Mouse (Mus musculus): ENCODE results near the gene Ninj2.

The Ninj2 gene

DNA sequence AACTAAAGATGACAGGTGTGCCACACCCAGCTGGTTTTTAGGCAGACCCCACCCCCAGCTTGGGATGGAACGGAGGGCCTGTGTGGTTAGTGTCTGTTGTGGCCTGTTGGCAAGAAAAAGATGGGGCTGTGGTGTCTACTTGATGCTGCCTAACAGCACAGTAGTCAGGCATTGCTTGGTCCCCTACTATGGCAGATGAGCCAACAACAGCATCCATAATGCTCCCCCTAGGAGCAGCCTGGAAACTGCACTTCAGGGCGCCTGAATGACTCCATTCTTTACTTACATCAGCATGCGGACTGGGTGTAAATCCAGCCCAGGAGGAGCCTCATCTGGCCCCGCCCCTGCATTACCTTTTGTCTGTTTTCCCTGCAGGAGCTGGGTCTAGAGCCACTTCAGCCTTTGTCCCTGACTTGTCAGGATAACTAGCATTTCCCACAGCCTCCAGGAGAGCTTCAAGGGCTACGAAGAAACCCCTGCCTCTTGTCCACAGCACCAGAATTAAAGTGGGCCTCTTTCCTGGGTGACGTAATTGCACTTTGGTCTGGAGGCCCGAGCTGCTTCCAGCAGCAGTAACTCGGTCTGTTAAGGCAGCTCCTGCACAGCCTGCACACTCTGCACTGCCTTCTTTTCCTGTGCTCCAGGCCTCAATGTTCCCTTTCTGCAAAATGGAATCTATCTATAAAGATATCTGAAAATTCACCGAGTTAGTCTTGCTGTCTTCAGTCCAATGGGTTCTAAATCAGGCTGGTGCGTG lies 106.7 kb downstream of the Ninj2 start:
- no peak for DNase-seq (ENCODE audit: low spot score)

DNA sequence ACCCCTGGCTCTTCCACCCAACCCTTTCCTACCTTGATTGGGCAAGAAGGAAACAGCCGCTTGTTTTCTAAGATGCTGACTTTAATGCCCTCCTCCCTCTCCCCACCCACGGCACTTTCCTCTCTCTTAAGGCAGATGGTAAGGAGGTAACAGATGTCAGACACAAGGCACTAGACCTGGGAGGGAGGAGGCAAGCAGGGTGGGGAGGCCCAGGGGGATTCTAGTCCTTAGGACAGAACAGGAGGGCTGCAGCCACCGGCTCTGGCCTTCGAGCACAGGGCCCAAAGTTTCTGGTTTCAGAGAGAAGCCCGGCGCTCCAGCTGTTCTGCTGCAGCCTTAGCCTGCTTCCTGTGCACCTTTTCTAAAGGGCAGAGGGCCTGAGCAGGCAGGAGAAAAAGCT lies 108.8 kb downstream of the Ninj2 start:
- no peak for DNase-seq (ENCODE audit: low spot score)

DNA sequence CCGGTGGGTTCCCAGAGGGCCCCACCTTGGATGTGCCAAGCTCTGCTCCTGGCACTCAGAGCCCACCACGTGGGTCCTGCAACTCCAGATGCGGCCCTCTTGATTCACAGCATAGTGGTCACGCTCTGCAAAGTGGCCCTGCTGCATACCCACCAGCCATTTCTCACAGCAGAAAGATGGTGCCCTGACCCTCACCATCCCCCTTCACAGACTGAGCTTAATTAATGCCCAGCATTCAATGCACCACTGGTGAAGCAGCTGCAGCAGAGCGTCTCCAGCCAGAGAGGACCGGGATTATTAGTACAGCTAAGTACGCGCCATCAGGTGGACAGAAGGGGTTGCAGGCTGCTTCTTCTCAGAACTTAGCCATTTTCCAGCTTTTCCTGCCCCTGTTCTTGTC lies 109.3 kb downstream of the Ninj2 start:
- no peak for DNase-seq (ENCODE audit: low spot score)

- DNase-seq (ENCODE audit: low spot score), result no peak
Observed at GRCm38 (mm10) chr6:120206586-120206985, 113.4 kb downstream of the Ninj2 start.

DNA sequence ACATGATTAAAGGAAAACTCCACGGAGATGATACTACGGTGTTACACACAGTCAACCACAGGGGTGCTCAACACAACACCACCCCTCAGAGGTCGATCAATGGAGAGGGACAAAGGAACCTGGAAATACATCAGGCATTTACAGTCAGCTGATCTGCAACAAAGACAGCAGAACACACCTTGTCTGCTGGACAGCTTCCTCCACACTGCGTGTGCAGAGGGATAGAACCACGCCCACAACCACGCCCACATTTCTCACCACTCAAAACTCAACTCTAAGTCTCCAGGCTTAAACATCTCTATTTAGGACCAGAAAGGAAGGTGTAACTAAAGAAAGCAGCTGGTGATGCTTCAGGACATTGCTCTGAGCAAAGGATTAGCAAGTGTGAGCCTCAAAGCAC lies 118.4 kb downstream of the Ninj2 start:
- no peak for DNase-seq (ENCODE audit: low spot score)

DNA sequence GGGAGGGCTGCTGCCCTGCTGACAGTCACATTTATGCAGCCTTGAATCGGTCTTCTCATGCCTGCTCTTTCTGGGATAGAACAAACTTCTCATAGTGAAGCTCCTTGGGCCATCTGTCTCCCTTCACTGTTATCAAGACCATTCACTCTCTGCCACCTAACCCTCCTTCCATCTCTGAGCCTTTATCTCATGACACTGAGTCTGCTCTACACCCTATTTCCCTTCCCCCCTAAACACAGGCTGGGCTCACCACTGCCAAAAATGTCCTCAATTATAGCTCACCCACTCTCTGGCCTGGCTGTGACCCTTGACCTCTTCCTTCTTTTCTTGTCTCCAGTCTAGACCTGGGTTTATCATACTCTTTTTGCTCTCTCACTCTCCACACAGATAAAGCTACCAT lies 123.6 kb downstream of the Ninj2 start:
- DNase-seq (ENCODE audit: low spot score), result no peak

DNA sequence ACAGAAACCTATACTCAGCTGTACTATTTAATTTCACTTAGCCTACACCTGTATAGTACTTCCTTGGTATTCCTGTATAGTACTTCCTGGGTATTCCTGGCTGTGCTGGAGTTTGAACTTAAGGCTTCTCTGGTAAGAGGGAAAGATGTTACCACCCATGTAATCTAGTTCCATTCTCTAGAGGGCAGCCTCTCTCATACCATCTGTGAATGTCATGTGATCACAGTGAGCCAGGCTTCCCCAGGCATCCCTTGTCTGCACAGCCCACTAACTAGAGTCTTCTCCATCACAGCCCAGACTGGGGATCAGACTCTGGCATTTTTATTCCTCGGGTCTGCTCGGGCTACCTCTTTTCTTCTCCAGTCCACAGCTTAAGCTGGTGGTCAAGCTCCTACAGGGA lies 126.1 kb downstream of the Ninj2 start:
- DNase-seq (ENCODE audit: low spot score), result no peak

DNA sequence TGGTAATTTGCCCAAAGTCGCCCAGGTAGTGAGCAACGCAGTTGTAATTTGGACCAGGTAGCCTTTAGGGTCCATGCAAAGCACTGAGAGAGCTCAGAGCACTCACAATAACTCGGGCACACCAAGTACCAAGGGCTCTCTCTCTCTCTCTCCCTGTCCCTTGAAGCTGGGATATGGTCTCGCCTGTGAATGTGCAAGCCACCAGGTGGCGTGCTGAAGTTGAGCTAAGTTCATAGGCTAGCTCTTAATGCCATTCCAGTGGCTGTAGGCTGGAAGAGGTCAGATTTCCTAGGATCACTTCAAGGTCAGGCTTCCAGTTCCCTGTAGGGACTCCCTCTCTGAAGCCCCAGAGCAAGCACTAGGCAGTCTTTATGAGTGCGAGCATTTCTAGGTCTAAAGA lies 129.5 kb downstream of the Ninj2 start:
- DNase-seq (ENCODE audit: low spot score), result peak; percentile 66

GRCm38 (mm10) chr6:120225355-120225754 lies 132.2 kb downstream of the Ninj2 start:
- no peak for DNase-seq (ENCODE audit: low spot score)

GRCm38 (mm10) chr6:120227068-120227467 lies 133.9 kb downstream of the Ninj2 start:
- DNase-seq (ENCODE audit: low spot score), result no peak

DNA sequence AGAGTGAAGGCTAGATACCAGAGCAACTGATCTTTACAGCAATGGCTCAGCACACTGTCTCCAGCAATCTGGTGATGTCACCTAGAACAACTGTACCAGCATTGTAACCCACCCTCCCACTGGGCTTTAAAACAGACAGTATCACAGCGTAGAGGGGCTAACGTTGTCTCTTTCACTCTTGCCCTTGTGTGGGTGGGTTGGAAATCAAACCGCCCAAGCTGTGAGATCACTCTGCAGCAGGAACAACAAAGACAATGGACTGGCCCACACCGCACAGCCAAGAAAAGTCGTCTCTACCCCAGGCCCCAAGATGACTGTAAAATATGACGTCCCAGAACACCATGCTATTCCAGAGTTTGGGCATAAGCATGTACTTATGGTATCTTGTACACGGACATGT lies 136.7 kb downstream of the Ninj2 start:
- no peak for DNase-seq (ENCODE audit: low spot score)

- no peak for DNase-seq (ENCODE audit: low spot score)
Observed at GRCm38 (mm10) chr6:120230441-120230840, 137.3 kb downstream of the Ninj2 start.

DNA sequence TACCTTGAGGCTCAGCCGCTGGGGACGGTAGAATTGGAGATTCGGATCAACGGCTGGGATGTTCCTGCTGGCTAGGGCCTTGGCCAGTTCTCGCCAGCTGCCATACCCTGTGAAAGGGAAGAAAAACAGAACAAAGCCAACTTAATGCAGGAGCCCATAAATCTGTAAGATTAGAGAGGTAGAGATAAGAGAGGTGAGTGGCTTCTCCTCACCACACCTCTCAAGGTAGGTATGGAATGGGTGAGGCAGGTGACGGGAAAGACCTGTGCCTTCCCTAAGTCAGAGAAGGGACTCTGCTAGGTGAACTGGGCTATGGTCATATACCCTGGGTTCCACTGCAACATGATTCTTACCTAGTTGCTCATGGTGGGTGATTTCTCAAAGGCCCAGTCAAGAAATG lies 139.7 kb downstream of the Ninj2 start:
- DNase-seq (ENCODE audit: low spot score), result no peak

DNA sequence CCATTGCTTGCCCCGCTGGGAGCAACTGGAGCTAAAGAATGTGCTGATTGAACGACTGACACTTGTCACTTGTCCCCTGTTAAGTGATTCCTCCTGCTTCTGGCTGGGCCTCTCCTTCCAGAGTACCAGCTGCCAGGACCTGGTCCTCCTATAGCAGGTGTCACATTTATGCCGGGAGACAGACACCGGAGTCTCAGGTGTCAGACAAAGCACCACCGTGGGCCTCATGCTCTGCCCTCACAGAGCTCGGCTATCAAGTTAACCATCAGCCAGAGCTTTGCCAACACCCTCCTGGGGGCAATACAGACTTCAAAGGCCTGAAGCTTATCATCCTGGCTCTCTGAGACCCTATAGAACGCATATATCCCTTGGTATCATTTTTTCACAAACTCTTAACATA lies 142.7 kb downstream of the Ninj2 start:
- DNase-seq (ENCODE audit: low spot score), result no peak

DNA sequence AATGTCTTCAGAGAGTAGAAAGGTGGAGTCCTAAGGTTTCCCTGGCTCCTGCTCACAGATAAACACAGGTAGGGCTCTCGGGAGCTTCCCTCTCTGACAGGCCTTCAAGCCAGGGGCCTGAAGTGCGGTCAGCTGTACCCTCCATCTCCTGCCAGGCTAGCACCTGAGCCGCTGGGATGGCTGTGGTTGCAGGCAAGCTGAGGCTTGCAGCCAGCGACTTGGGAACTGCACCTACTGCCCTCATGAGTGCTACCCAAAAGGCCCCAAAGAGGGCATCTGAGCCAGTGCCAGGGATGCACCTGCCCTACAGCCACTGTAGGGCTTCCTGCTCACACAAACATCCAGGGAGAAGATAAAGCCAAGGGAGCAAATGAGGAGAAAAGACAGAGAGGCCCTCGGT lies 147.3 kb downstream of the Ninj2 start:
- DNase-seq (ENCODE audit: low spot score), result no peak

- no peak for DNase-seq (ENCODE audit: low spot score)
Observed at GRCm38 (mm10) chr6:120241453-120241852, 148.3 kb downstream of the Ninj2 start.

DNA sequence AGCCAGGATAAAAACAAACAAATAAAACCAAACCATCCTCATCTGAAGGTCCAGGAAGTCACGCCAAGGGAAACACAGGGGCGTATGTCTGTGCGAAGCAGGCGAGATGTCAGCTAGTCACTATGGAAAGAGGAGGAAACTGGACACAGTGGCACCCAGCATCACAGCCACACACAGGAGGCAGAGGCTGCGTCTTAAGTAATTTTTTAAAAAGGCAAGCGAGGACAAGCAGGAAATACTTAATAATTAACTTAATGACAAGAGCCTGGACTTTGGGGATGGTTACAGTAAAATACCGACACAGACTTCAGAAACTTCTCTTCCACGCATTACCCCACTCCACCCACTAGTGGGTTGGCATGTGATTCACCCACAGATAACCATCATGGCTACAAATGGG lies 149.4 kb downstream of the Ninj2 start:
- no peak for DNase-seq (ENCODE audit: low spot score)

- DNase-seq (ENCODE audit: low spot score), result no peak
Observed at GRCm38 (mm10) chr6:120243250-120243649, 150.1 kb downstream of the Ninj2 start.

- DNase-seq (ENCODE audit: low spot score), result no peak
Observed at GRCm38 (mm10) chr6:120246676-120247075, 153.5 kb downstream of the Ninj2 start.

GRCm38 (mm10) chr6:120249831-120250230 lies 156.7 kb downstream of the Ninj2 start:
- DNase-seq (ENCODE audit: low spot score), result no peak

Measured in layer of hippocampus, adult 11-12 months (tissue).